Mouse (Mus musculus) liver, embryonic 14.5 days (tissue): Measurements from ENCODE around the gene Shisa6.

Source experiments
- CTCF ChIP-seq: IDR thresholded peaks from 2 replicates; pipeline ENCODE4 v1.5.1; 2016; ENCODE audit warnings: antibody characterized with exemption, low read depth, control low read depth
- EP300 ChIP-seq: IDR thresholded peaks from 2 replicates; pipeline ENCODE4 v1.6.1; 2016; ENCODE audit warnings: antibody characterized with exemption, low read depth

DNA sequence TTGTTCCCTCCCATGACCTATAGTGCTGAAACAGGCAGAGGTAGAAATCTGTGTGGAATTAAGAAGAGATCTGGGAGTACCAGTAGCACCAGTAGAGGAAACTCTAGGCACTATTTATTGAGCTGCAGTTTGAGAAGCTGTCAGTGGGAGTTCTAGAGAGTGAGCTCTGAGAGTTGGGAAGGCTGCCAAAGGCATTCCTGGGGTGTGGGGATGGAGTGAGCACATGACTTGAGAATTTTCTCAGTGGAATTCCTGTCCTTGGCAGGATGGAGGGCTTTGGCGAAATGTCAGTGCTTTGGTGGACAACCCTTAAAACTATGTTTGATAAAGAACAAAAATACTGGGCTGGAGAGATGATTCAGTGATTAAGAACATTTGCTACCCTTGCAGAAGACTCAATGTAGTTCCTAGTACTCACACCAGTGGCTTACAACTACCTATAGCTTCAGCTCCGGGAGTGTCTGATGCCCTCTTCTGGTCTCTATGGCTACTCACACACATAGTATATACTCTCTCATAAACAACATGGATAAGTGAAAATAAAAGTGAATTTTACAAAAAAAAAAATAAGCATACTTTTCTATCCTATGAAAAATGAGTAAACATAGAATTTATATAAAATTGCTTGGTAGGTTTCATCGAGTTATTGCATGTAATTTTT is 337.0 kb downstream of the Shisa6 start:
- no peak for TF ChIP-seq CTCF
- TF ChIP-seq EP300: no peak
